Mouse (Mus musculus): ENCODE measurements around the gene Inafm1.

DNA sequence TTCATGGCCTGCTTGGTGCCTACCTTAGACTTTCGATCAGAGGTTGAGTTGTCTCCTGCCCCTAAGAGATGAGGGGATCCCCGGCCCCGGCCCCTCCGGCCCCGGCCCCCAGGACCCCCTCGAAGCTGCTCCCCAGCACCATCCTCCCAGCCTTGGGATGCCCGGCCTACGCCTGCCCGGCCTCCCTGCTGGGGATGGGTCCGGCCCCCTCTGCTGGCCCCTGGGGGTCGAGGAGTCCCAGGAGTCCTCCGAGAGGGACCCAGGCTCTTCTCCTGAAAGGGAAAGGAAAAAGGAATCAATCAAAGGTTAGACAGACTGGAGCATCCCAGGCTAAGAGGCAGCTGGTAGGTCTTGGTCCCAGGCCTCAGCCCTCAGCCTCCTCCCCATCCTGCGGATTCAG is 8.9 kb upstream of the Inafm1 start:
- no peak for TF ChIP-seq POLR2A (IDR thresholded peaks at IDR 0.05; ENCODE audit: borderline replicate concordance, low read depth, low read length)
- no peak for TF ChIP-seq CTCF (IDR thresholded peaks at IDR 0.05; ENCODE audit: low read depth, low read length)

Data from bone marrow macrophage, adult 2 months (primary cell).